Mouse (Mus musculus): Measurements from ENCODE around the gene Hsf2bp.
A peak's percentile ranks its signal among the peaks of the same experiment; 100 is the strongest.
"Not testable (repeated sequence)": the region's sequence is repeated elsewhere in the genome, so short reads cannot be mapped to it uniquely, and the experiment has no call there.

Gene Hsf2bp

DNA sequence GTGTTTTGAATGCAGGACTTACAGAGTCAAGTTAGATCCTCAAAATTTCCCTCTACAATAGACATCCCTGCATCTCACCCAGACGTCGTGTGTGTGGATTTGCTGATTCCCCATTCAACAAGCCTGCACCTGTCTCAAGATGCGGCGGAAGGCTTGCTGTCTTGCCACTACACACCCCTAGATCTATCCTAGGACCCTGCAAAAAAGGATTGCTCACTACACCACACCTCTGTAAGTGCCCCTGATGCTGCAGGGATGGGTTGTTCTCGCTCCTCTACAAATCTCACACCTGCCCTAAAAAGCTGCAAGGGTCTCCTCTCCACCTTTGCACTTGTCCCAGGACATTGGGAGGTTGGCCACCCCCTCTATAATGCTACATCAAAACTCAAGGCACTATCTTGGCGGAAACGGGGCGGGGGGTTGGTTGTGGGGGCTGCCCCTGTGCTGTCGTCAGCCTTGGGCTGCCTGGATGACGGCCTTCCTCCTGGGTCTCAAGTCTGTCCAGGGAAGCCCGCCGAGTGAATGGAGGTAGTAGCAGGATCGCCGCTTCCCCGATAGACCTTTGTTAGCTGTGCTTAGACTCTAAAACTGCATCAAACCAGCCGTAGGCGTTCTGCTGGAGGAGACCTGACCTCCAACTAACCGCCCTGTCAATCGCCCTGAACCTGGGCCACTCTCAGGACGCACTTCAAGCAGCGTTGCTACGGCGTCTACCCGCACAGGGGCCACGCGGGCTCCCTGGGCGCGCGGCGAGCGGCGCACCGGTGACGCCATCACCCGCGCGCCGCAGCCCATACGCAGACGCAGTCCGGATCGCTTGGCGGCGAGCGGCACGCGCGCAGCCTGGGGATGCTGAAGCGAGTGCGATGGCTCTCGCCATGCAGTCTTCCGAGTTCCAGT, at the start of gene Hsf2bp, which contains the start of gene Rrp1b:
Hsf2bp (minus strand) TSS at position 741 of the 900 bp plus-strand sequence.
Rrp1b (plus strand) TSS at position 492 of the 900 bp plus-strand sequence.
- DNase-seq, result peak; percentile 70 to 85

DNA sequence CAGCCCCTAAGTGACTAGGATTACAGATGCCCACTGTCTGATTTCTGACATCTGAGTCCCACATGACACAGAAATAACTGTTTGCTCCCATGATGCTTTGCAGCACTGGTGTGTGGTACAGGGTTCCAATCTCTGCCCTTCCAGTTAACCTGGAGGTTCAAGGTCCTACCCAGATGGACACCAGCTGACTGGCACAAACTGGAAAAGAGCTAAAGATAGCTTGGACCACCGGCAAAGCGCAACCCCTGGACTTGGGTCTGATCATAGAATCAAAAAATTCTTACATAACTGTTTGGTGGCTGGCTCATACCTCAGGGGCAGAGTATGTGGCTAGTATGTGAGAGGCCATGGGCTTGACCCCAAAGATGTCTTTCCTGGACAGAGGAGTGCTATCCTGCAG, 47.2 kb upstream of the Hsf2bp start:
- peak in 1 of 2 experiments; percentile 64 for DNase-seq

DNA sequence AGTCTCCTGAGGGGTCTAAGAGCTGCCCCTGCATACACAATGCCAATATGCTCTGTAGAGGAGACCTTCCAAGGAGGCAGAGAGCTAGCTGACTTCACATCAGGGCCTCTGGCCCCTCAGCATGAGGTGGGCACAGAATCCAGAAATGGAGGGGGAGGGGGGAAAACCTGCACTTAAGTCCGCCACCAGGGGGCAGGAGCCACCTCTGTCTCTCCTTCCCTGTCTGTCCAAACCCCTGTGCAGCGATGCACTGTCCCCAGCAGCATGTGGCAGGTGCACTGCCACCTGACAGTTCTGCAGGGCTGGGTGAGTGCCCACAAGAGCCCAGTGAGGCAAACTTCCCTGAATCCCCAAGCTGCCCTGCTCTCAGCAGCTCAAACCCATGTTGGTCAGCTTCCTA, 39.0 kb upstream of the Hsf2bp start:
- peak; percentile 68 to 75 for DNase-seq

DNA sequence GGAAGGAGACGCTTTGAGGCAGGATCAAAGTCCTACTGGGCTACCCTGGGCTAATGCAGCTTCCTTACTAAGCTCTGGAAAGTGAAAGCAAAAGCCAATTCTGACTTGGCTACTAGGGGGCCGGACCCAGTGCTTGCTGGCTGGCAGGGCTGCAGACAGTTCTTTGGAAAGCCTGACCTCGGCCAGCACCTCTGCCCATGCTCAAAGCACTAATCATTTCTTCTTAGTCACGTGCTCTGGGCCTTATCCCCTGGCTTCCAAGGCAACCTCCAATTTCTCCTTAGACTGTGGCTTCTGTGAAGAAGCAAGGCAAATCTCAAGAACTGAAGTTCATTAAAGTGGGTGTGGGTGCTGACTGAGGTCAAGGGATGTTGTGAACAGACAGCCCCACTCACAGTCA, 38.5 kb upstream of the Hsf2bp start:
- DNase-seq, result no peak

DNA sequence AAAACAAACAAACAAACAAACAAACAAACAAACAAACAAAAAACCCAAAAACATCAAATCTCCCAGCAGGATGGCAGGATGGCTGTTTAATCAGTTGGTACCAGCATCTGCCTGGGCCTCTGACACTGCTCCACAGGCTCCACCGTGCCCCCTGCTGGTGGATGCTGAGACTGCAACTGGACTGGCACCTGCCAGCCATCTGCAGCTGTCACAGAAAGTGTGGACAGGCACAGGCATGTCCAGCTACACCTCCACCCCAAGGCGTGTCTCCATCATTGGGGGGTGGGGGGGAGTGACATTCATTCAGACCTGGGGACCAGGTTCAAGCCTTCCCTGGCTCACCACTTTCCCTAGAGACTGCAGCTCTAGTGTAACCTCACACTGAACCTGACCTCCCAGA, 37.2 kb upstream of the Hsf2bp start:
- DNase-seq, result peak; percentile 84 to 91

DNA sequence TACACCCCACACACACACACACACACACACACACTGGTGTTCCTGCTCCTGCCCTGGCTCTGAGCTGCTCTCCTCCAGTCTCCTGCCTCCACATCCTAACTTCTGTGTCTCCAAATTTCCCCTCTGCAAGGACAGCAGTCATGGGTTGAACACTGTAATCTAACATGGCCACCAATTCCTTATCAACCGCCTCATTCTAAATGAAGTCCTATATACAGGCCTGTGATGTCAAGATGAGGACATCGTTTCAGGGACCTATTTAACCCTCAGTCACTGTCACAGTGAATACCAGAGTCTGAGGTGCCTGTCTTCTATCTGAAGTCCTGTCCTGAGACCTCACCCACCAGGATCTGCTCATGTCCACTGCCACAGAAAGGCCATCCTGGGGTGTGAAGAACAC, 32.7 kb upstream of the Hsf2bp start:
- no peak for DNase-seq

DNA sequence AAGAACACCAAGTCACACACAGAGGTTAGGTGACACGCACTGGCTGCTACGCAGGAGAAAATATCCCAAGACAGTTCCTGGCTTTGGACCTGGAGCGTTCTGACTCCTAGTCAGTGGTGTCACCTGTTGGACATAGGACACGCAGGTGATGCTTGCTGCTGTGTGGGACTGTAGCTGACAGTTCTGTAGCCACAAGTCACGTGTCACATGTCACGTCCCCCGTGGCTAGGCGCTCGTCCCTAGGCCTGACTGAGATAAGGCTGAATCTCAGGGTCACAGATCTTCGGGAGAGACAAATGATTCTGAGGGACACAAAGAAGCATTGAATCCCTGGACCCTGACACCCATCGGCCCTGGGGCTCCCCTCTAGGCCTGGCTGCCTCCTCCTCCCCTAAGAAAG, 32.2 kb upstream of the Hsf2bp start:
- no peak for DNase-seq

DNA sequence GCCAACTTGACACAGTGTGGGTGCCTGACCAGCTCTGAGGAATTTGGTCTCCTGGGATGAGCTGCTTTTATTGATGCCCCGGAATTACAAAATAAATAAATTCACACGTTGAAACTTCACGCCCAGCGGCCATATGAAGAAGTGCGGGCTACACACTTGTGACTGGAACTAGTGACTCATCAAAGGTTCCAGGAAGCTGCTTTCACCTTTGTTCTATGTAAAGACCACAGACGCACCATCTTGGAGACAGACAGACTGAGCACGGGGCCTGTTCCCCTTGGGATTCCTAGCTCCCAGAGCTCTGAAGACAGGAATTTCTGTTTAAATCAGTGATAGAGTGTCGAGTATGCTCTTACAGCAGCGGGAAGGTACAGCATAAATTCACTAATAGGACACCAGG, 31.4 kb upstream of the Hsf2bp start:
- no peak for DNase-seq

DNA sequence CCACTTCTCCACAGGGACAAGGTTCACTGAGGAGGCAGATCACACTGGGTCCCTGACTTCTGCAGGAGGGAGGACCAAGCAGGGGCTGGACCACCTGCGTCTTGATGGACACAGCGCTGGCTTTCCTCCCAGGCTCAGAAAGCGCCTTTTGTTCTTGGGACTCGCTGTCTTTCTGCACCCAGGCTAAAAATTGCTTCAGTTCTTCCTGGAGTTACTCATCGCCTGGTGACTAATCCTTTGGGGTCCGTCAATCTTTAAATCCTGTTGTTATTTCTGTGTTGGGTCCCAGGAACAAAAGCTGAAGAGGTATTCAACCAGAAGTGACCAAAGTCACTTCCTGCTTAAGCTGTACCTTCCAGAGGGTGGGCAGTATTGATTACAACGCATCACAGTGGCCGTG, 28.6 kb upstream of the Hsf2bp start:
- DNase-seq, result not testable (repeated sequence)

DNA sequence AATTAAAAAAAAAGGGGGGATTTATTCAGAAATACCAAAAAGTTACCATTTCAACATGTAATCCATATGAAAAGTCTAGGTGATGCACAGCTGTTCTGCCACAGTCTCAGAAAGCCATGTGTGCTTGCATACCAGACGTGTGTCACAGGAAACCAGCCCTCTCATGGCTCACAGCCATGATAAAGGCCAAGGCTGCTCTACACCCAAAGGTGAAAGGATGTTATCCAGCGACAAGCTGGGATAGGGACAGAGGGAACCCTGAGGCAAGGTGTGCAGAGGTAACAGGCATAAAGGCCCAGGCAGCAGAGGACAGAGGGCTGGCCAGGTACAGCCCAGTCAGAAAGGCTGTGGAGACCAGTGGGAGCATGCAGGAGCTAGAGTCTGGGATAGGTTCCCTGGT, 27.5 kb upstream of the Hsf2bp start:
- DNase-seq, result no peak

DNA sequence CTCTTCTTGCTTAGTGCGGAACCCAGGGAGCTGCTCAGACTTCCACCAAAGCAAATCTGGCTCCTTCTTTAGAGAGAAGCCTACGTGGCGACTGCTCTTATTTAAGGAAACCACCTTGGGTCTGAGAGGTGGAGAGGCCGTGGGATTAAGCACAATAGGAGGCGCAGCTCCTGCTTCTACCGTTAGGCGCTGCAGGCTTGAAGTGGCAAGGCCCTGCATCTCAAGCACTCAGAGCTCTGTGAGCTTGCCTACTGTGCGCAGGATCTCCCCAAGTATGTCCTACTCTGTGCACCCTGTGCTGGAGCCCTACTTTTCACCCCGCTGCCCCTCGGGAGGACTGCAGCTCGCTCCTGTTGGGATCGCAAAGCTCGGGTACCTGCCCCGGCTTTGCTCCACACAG, 25.1 kb upstream of the Hsf2bp start:
- no peak for DNase-seq

DNA sequence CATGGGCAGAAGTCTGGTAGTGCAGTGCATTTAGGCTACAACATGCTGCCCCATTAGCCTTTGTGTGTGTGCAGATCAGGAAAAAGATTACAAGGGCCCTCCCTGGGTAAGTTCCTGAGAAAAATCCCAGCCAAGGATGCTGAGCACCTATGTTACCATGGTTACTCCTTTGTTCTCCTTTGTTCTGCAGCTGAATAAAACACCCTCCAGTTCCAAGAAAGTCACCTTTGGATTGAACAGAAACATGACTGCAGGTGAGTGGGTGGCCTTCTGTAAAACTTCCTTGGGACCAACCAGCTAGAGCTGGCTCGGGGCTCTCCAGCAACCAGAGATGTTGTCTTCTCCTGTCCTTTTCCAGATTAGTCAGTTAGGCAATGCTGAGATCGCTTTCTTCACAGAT, 22.9 kb upstream of the Hsf2bp start:
- DNase-seq, result no peak

DNA sequence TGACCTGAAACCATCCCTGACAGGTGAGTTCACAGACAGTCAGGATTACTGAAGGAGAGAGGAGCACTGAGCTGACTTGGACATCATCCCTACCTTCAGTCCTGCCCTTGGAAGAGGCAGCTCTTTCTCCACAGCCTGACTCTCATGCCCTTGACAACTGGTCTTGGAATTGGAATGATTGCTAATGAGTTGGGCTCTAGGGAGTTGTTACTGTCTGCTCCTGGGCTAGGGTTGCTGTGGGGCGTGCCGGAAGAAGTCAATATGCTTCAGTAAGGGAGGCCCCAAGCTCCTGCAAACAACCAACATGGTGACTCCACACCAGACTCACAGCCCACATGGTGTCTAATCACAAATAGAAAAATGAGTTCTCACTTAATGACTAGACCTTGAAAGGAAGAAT, 21.7 kb upstream of the Hsf2bp start:
- DNase-seq, result no peak

DNA sequence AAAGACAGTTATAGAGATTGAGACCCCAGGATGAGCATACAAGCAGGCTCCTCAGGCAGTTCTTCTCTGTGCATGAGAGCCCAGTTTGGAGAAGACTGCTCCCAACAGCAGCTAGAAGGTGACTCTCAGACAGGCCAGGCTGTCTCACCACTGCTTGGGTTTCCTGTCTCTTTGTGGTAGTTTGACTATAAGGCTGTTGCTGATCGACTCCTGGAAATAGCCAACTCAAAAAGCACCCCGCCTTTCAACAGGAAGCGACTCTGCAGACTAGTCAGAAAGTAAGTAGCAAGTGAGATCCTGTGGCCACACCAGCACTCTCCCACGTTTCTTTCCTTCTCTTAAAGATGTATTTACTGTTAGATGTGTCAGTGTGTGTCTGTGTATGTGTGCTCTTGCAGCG, 17.5 kb upstream of the Hsf2bp start:
- no peak for DNase-seq

DNA sequence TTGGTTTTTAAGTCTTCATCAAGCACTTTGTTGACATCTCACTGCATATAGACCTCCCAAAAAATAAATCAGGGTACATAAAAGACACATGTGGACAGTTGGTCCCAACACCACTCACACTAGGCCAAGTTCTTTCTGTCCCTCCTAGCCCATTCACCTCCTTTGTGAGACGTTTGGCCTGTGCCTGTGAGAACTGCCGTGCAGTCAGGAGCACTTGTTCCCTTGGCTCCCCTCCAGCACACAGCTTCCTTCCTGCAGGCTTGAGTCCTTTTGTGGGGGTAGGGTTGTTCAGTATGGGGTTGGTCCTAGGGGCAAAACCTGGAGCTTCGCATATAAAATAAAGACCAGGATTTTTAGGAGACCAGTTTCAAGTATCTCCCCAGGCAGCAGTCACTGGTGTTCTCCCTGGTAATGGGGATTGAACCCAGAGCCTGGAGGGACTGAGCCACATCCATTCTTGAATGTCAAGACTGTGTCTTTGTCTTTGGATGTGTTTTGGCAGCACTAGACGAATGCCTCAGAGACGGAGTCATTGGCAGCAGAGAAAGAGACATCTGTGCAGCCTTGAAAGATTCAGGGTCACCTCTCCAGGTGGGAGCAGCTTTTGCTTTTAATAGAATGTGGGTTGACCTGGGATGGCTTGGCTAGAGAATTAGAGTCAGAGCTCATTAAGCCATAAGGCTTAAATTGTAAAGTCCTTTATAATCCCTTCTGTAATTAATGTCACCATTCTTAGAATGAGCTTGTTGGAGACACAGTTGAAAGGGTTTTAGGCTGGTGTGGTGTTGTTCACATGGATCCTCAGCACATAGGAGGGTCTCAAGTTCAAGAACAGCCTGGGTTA, 16.3 kb upstream of the Hsf2bp start:
- peak in 1 of 2 experiments; percentile 14 for DNase-seq

DNA sequence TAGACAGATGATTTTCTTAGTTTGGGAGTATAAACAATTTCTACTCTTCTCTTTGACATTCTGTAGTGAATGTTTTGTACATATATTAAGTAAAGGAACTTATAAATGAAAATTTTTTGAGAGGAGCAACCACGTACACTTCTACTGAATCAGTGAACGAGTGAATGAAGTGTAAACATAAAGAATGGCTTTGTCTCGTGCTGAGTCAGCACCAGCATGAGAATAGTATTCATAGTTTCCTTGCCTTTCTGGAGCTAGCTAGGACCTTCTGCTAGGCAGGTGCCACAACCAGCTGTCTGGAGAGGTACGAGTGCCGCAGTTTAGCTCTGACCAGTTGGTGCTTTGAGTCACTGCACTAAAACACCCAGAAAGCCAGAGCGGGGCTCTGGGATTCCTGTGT, 14.5 kb upstream of the Hsf2bp start:
- DNase-seq, result no peak

DNA sequence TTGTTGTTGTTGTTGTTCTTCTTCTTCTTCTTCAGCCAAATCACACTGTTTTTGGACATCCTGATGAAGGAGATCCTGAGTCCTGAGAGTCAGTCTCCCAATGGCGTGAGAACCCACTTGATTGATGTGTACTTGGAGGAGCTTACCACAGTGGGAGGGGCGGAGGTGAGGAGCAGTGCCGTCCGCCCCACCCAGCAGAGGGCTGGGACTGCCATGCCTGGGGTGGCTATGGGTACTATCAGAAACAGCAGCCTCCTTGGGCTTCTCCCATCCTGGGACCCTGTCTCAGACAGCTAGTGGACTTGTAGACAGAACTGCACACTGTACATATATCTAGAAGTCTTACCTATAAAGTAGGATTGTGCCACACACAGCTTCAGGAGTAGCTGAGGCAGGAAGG, 13.8 kb upstream of the Hsf2bp start:
- no peak for DNase-seq

DNA sequence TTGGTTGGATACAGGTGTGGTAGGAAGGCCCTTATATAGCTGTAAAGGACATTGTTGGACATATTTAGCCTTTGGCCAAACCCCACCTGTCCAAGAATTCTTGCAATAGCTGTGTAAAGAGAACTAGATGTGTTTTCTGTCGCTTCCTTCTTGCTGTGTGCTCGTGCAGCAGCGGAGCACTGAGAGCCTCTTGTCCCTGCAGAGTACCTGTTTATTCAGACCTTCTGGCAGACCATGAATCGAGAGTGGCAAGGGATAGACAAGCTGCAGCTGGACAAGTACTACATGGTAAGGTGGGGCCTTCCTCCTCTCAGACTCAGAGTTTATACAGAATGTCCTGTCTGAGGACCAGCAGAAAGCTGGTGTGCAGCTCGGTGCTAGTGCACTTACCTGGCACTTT, 12.2 kb upstream of the Hsf2bp start:
- no peak for DNase-seq

DNA sequence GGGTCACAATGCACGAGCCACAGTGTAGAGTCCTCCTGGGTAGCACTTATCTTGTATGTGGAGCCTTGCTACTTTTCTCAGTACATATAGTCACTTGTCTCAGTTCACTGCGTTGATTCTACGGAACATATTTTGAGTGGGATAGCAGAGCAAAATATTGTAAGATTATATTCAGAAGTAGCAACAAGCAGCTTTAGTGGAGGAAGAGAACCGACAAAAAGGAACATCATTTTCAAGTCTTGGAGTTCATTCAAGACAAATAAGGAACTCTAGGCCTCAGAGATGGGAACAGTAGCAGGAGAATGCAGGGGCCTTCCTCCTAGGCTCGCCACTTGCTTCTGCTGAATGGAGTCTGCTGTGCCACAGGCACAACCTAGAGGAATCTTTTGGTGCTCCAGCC, 10.4 kb upstream of the Hsf2bp start:
- DNase-seq, result no peak

DNA sequence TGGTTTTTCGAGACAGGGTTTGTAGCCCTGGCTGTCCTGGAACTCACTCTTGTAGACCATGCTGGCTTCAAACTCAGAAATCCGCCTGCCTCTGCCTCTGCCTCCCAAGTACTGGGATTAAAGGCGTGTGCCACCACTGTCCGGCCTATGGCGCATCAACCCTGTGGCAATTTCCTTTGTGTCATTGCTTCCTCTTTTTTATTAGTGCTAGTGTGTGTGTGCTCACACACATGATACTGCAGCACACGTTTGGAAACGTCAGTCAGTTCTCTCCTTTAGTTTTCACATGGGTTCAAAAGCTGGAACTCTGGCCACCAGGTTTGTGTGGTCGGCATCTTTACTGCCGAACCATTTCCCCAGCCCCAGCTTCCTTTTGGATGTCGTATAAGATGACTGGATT, 4.1 kb upstream of the Hsf2bp start:
- no peak for DNase-seq

DNA sequence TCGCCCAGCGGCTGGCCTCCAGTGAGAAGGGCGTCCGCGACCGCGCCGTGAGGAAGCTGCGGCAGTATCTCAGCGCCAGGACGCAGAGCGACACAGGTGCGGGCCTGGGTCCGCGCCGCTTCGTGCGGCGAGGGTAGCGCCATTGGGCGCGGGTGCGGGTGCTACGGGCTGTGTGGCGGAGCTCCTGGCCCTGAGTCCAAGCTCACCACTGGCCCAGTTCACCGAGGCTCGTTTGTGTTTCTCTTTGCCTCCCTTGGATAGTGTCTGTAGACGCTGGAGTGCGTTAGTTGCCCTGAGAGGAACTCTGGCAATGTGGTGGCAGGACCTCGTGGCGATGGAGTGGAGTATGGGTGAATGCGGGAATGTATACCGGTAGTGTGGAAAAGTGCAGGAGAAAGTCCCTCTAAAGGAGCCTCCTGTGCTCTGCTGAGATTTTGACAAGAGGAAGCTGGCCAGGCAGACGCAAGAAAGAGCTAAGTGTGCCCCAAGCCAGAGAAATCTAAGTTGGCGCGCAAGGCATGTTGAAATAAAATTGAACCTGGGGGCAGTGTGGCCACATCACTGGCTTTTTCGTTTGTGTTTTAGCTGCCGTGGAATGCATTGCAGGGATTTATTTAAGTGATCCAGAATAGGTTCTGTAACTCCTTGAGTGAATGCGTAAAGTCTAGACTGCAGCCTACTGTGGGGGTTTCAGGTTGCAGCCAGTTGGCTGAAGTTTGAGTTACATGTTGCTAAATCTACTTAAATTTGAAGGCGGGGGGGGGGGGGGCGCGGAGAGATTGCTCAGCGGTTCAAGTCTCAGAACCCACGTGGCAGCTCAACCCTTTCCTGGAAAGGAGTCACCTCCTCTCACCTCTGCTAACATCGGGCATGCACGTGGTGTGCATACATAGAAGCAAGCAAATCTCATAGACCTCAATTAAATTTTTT, 625 bp upstream of the Hsf2bp start:
- no peak for DNase-seq

DNA sequence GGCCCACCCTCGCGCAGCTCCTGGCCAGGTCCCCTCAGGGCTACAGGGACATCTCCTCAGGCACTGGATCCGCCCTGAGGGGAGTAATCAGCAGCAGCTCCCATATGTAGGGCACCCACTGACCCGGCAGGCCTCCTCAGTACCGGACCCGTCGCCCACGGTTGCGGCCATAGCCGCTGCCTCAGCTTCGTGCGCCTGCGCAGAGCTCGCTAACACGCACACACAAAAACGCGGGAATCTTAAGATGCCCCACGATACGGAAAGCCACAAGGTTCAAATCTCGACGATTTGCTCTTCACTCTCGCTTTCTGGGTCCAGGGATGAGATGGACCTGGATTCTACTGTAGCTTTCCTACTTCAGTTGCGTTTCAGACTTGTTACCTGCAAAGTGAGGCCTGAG, 1.8 kb downstream of the Hsf2bp start:
- no peak for DNase-seq

DNA sequence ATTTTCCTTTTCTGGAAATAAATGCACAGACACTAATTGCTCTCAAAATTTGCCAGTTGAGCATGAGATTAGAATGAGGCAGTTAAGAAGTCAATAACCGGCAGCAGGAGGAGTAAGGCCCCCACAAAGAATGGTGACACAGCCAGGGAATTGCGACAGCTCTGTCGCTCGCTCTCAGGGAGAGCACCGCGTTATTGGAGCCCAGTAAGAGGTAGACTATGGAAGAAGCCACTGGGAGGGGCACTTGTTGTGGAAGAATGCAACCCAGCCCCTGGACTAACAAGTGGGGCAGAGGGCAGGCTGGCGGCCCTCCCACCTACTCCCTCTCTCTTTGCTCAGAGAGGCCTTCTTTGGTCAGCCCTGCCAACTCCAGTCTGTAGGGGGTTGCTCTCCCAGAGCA, 4.5 kb downstream of the Hsf2bp start:
- DNase-seq, result no peak
